Mouse (Mus musculus) gastrocnemius, postnatal 25 days (tissue): ENCODE measurements around the gene Mamstr. TPM values are rescaled to one million over a fixed set of nuclear protein-coding genes. Genes with fewer than 3 reads are reported as not detected.

Experiments used
- DNase-seq: peaks from one replicate; pipeline ENCODE4 v3.0.0; 2022
- total RNA-seq, 2 experiments: library from RNA; stranded (reverse); gene quantifications; 1 replicate in 1 of 2; 2 replicates in 1 of 2; pipeline ENCODE4 v1.2.3; 2021

The Mamstr gene
- total RNA-seq, 2 experiments from 2014 or later, result 39.0 to 46.1 TPM

GRCm38 (mm10) chr7:45693921-45694591 lies 54.3 kb downstream of the Mamstr start, which contains the start of gene Sec1:
Sec1 (minus strand) TSS chr7:45694402.
- DNase-seq, result no peak

- no peak for DNase-seq
Observed at GRCm38 (mm10) chr7:45695098-45695497, 55.3 kb downstream of the Mamstr start.

Other genes with a start within 250 kb of the Mamstr start
- 10 to 100 TPM; 76.1 to 78.0 TPM for gene Snrnp70, start 244.2 kb upstream of the Mamstr start, total RNA-seq
- 100 to 1,000 TPM in 1 of 2 experiments, 10 to 100 TPM in 1; 73.7 to 107 TPM for gene Kcna7, start 234.3 kb upstream of the Mamstr start, total RNA-seq
- gene Ntf5, start 226.3 kb upstream of the Mamstr start, total RNA-seq, result 1 to 10 TPM; 3.9 to 6.6 TPM
- gene Lhb, start 219.2 kb upstream of the Mamstr start, total RNA-seq, result 1 to 10 TPM in 1 of 2 experiments, not detected in 1; 1.6 TPM
- gene Gys1, start 205.1 kb upstream of the Mamstr start, total RNA-seq, result 100 to 1,000 TPM; 243 to 327 TPM
- gene Ruvbl2, start 201.9 kb upstream of the Mamstr start, total RNA-seq, result 10 to 100 TPM; 23.3 to 23.8 TPM
- 100 to 1,000 TPM; 125 to 149 TPM for gene Ftl1, start 180.1 kb upstream of the Mamstr start, total RNA-seq
- gene Bax, start 173.1 kb upstream of the Mamstr start, total RNA-seq, result 10 to 100 TPM; 15.6 to 16.9 TPM
- not detected for gene Tulp2, start 158.1 kb upstream of the Mamstr start, total RNA-seq
- gene Gm45808, start 153.2 kb upstream of the Mamstr start, total RNA-seq, result 1 to 10 TPM; 4.3 to 10.0 TPM
- 10 to 100 TPM; 12.3 to 12.6 TPM for gene Dhdh, start 151.2 kb upstream of the Mamstr start, total RNA-seq
- 10 to 100 TPM; 60.8 to 73.2 TPM for gene Nucb1, start 129.6 kb upstream of the Mamstr start, total RNA-seq
- gene Ppp1r15a, start 113.7 kb upstream of the Mamstr start, total RNA-seq, result 10 to 100 TPM; 13.8 to 19.2 TPM
- 1 to 10 TPM; 7.5 to 8.5 TPM for gene Plekha4, start 113.6 kb upstream of the Mamstr start, total RNA-seq
- 1 to 10 TPM in 1 of 2 experiments, under 1 TPM in 1; 0.99 to 1.2 TPM for gene Hsd17b14, start 85.1 kb upstream of the Mamstr start, total RNA-seq
- gene Bcat2, start 69.8 kb upstream of the Mamstr start, total RNA-seq, result 10 to 100 TPM; 56.3 to 63.9 TPM
- not detected for gene Fgf21, start 24.5 kb upstream of the Mamstr start, total RNA-seq
- not detected for gene Fut1, start 22.7 kb upstream of the Mamstr start, total RNA-seq
- not detected for gene Izumo1, start 18.2 kb upstream of the Mamstr start, total RNA-seq
- 1 to 10 TPM; 6.1 to 8.5 TPM for gene Rasip1, start 12.5 kb upstream of the Mamstr start, total RNA-seq
- under 1 TPM; 0.19 to 0.61 TPM for gene Fut2, start 26.4 kb downstream of the Mamstr start, total RNA-seq
- under 1 TPM; 0.38 to 0.75 TPM for gene Ntn5, start 44.0 kb downstream of the Mamstr start, total RNA-seq
- gene Sec1, start 54.4 kb downstream of the Mamstr start, total RNA-seq, result under 1 TPM in 1 of 2 experiments, not detected in 1; 0.16 TPM
- gene Car11, start 59.9 kb downstream of the Mamstr start, total RNA-seq, result 10 to 100 TPM in 1 of 2 experiments, 1 to 10 TPM in 1; 4.9 to 11.2 TPM
- gene Dbp, start 65.1 kb downstream of the Mamstr start, total RNA-seq, result 100 to 1,000 TPM in 1 of 2 experiments, 10 to 100 TPM in 1; 14.3 to 121 TPM
- 100 to 1,000 TPM; 433 to 449 TPM for gene Rpl18, start 75.5 kb downstream of the Mamstr start, total RNA-seq
- gene Sphk2, start 78.0 kb downstream of the Mamstr start, total RNA-seq, result 10 to 100 TPM in 1 of 2 experiments, 1 to 10 TPM in 1; 8.5 to 12.7 TPM
- under 1 TPM; 0.13 to 0.29 TPM for gene Fam83e, start 81.2 kb downstream of the Mamstr start, total RNA-seq
- not detected for gene Spaca4, start 85.8 kb downstream of the Mamstr start, total RNA-seq
- gene Lmtk3, start 143.8 kb downstream of the Mamstr start, total RNA-seq, result under 1 TPM in 1 of 2 experiments, not detected in 1; 0.19 TPM
- gene Sult2b1, start 144.7 kb downstream of the Mamstr start, total RNA-seq, result not detected
- 10 to 100 TPM; 28.2 to 33.8 TPM for gene Cyth2, start 174.6 kb downstream of the Mamstr start, total RNA-seq
- under 1 TPM; 0.19 to 0.20 TPM for gene Kcnj14, start 184.8 kb downstream of the Mamstr start, total RNA-seq
- 10 to 100 TPM; 13.5 to 14.5 TPM for gene Grwd1, start 191.0 kb downstream of the Mamstr start, total RNA-seq
- 10 to 100 TPM; 53.4 to 64.2 TPM for gene Kdelr1, start 232.8 kb downstream of the Mamstr start, total RNA-seq
- gene Grin2d, start 238.4 kb downstream of the Mamstr start, total RNA-seq, result under 1 TPM; 0.32 to 0.46 TPM